Mouse (Mus musculus): ENCODE measurements around the gene Slc9b1.

DNA sequence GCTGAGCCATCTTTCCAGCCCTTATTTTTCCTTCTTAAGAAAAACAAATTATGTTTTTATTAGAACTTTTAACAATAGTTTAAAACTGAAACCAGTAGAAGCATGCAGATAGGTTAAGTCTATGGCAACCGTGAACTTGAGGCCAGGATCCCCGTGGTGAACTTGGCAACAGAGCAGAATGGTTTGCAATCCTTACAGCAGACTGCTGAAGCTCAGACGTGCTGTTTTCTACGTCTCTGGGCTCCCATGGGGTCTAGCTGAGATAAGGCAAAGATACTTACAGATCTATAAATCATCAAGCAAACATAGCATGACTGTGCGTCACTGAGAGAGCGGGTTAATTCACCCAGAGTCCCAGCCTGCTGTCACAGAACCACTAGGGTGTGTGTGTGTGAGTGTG lies 47.7 kb upstream of the Slc9b1 start:
- no peak for TF ChIP-seq CTCF (IDR thresholded peaks at IDR 0.05; ENCODE audit: low read depth)
- no peak for TF ChIP-seq EP300 (IDR thresholded peaks at IDR 0.05; ENCODE audit: low read depth)
